Mouse (Mus musculus): ENCODE measurements around the gene Myl6. TPM values are rescaled to one million over a fixed set of nuclear protein-coding genes. Genes with fewer than 3 reads are reported as not detected.
A peak's percentile ranks its signal among the peaks of the same experiment; 100 is the strongest.

Myl6 gene
- polyA plus RNA-seq, 1 experiment from 2014 or later: 884 TPM

DNA sequence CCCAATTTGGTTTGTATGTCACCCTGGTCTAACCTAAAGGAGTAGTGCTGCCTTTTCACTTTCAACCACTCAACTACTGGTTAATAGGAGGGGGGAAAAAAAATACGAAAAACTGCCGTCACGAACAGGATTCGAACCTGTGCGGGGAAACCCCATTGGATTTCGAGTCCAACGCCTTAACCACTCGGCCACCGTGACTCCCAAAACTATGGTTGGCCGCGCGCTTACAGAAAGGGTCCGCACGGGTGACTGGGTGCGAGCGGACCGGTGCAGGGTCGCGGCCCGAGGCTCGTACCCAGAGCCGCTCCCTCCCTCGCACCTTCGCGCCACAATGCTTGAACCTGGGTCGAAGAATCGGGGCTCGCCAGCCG is 35.6 kb downstream of the Myl6 start:
- peak overlapping the region; percentile 98 for H3K27ac ChIP-seq
- peaks cover 7% of the 10 kb centered on the region; the same call in 1 of the 2 replicates for H3K4me1 ChIP-seq (replicated peaks; ENCODE audit: control insufficient read depth, insufficient read depth, low read length)
- H3K36me3 ChIP-seq (replicated peaks; ENCODE audit: control insufficient read depth, insufficient read depth): peaks cover 22% of the 10 kb centered on the region
- H3K9me3 ChIP-seq (ENCODE audit: control insufficient read depth, low read length): no peaks in the 10 kb centered on the region
- peak overlapping the region; percentile 98 for H3K9ac ChIP-seq
- peak overlapping the region; percentile 89 for H3K4me3 ChIP-seq (replicated peaks; ENCODE audit: low read length)
- ATAC-seq (ENCODE audit: low FRiP score) (peak; percentile 70), DNase-seq (ENCODE audit: low spot score) (peak; percentile 94)
- WGBS: under 1% methylated on average over 29 of the region's 29 CpGs
- no peaks in the 10 kb centered on the region for H3K27me3 ChIP-seq (ENCODE audit: control insufficient read depth, insufficient read depth, low read length)
- peak overlapping the region; percentile 76 for H3K4me2 ChIP-seq (replicated peaks)

DNA sequence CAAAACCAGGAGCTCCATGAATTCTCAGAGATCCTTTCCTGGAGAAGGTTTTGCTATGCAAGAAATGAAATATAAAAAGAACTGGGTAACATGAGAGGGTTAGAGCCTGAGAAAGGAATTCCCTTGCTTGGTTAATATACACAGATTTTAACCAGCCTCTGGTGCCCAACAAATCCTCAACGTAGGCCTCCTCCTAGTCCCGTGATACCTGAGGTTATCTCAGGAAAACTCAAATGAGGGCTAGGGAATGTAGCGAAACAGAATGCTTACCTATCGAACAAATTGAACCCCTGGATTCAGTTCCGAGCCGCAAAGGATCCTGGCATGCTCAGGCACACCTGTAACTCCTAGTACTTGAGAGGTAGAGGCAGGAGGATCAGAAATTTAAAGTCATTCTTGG is 36.3 kb downstream of the Myl6 start:
- H3K4me1 ChIP-seq (replicated peaks; ENCODE audit: control insufficient read depth, insufficient read depth, low read length): peaks cover 7% of the 10 kb centered on the region; the same call in 1 of the 2 replicates
- peak overlapping the region; percentile 89 for H3K4me3 ChIP-seq (replicated peaks; ENCODE audit: low read length)
- 85% methylated on average over 6 of the region's 6 CpGs for WGBS
- H3K27me3 ChIP-seq (ENCODE audit: control insufficient read depth, insufficient read depth, low read length): no peaks in the 10 kb centered on the region
- H3K9ac ChIP-seq: no peak overlapping the region
- no peak overlapping the region for H3K27ac ChIP-seq
- DNase-seq (ENCODE audit: low spot score): no peak
- no peak for ATAC-seq (ENCODE audit: low FRiP score)
- H3K9me3 ChIP-seq (ENCODE audit: control insufficient read depth, low read length): no peaks in the 10 kb centered on the region
- peaks cover 15% of the 10 kb centered on the region for H3K36me3 ChIP-seq (replicated peaks; ENCODE audit: control insufficient read depth, insufficient read depth)
- 0 out of 2 replicates have a peak overlapping the region, but pooled peaks have one; percentile 76 for H3K4me2 ChIP-seq (replicated peaks)

DNA sequence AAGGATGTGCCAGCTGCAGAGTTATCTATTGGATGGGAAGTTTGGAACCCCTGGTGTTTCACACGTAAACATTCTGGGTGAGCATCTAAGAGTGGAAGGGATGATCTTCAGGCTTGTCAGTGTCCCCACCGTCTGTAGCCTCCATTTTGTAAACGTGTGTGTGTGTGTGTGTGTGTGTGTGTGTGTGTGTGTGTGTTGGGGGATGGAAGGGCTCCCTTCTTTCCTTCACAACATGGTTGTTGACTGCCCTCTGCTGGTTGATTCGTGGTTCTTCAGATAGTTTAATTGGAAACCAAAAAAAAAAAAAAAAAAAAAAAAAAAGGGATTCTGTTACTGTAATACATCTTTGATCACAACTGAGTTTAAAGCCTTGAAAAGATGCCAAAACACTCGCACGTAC is 38.7 kb downstream of the Myl6 start:
- H3K4me2 ChIP-seq (replicated peaks): no peak overlapping the region; the same call in 1 of the 2 replicates
- H3K4me3 ChIP-seq (replicated peaks; ENCODE audit: low read length): no peak overlapping the region
- H3K4me1 ChIP-seq (replicated peaks; ENCODE audit: control insufficient read depth, insufficient read depth, low read length): no peaks in the 10 kb centered on the region
- DNase-seq (ENCODE audit: low spot score) (peak; percentile 87), ATAC-seq (ENCODE audit: low FRiP score) (no peak)
- no peaks in the 10 kb centered on the region for H3K27me3 ChIP-seq (ENCODE audit: control insufficient read depth, insufficient read depth, low read length)
- H3K9ac ChIP-seq: no peak overlapping the region
- H3K9me3 ChIP-seq (ENCODE audit: control insufficient read depth, low read length): no peaks in the 10 kb centered on the region
- 4% methylated on average over 6 of the region's 6 CpGs for WGBS
- H3K36me3 ChIP-seq (replicated peaks; ENCODE audit: control insufficient read depth, insufficient read depth): no peaks in the 10 kb centered on the region
- H3K27ac ChIP-seq: no peak overlapping the region

DNA sequence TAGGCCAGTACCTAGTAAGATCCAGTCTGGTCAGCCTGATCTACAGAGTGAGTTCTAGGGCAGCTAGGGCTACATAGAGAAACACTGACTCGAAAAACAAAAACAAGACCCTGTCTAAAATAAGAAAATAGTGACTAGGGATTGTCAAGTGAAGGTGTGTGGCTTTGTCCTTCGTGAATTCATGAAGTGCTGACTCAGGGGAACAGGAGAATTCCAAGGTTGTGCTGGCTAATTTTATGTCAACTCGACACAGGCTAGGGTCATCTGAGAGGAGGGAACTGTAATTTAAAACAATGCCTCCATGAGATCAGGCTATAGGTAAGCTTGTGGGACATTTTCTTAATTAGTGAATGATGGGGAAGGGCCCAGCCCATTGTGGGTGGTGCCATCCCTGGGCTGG is 39.5 kb downstream of the Myl6 start:
- no peak for DNase-seq (ENCODE audit: low spot score)
- H3K4me3 ChIP-seq (replicated peaks; ENCODE audit: low read length): no peak overlapping the region
- WGBS: 76% methylated on average over 3 of the region's 3 CpGs
- no peak overlapping the region for H3K9ac ChIP-seq
- ATAC-seq (ENCODE audit: low FRiP score): no peak
- no peaks in the 10 kb centered on the region for H3K36me3 ChIP-seq (replicated peaks; ENCODE audit: control insufficient read depth, insufficient read depth)
- H3K27ac ChIP-seq: no peak overlapping the region
- H3K4me1 ChIP-seq (replicated peaks; ENCODE audit: control insufficient read depth, insufficient read depth, low read length): no peaks in the 10 kb centered on the region
- H3K4me2 ChIP-seq (replicated peaks): no peak overlapping the region
- H3K9me3 ChIP-seq (ENCODE audit: control insufficient read depth, low read length): no peaks in the 10 kb centered on the region
- no peaks in the 10 kb centered on the region for H3K27me3 ChIP-seq (ENCODE audit: control insufficient read depth, insufficient read depth, low read length)

DNA sequence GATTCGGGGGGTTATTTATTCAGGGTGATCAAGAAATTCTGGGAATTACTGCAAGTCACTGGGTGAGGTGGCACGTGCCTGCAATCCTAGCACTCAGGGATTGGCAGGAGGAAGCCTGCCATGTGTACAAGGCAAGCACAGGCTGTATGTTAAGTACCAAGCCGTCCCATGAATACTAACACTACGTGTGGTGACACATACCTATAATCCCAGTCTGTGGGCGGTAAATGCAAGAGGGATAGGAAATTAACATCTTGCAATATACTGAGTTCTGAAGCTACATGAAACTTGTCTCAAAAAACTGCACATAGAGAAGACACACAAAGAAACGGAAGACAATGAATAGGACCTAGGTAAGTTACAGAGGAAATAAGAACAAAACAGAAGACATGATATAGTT is 42.9 kb downstream of the Myl6 start:
- Histone ChIP-seq H3K4me3 (replicated peaks; ENCODE audit: low read length) (no peak overlapping the region), H3K36me3 (replicated peaks; ENCODE audit: control insufficient read depth, insufficient read depth) (no peaks in the 10 kb centered on the region), H3K4me1 (replicated peaks; ENCODE audit: control insufficient read depth, insufficient read depth, low read length) (no peaks in the 10 kb centered on the region), H3K27ac (no peak overlapping the region), H3K9me3 (ENCODE audit: control insufficient read depth, low read length) (no peaks in the 10 kb centered on the region), H3K9ac (no peak overlapping the region), H3K27me3 (ENCODE audit: control insufficient read depth, insufficient read depth, low read length) (no peaks in the 10 kb centered on the region), H3K4me2 (replicated peaks) (no peak overlapping the region)
- ATAC-seq (ENCODE audit: low FRiP score) (no peak), DNase-seq (ENCODE audit: low spot score) (no peak)
- 88% methylated on average over 6 of the region's 6 CpGs for WGBS

DNA sequence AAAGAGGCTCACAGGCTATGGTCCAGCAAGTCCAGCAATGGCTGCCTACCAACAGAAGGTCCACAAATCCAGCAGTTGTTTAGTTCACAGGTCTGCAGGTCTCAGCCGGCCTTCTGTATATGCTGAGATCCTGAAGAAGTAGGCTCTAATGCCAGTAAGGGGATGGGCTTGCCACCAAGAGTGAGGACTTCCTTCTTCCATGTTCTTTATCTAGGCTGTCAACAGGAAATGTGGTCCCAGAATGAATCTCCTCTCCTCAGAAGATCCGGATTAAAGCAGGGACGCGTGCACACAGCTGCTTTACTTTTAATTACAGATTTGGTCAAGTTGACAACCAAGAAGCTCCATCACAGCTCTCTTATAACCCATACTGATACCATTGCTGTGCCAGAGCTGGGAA is 48.5 kb downstream of the Myl6 start:
- Histone ChIP-seq H3K4me2 (replicated peaks) (no peak overlapping the region), H3K9ac (no peak overlapping the region), H3K36me3 (replicated peaks; ENCODE audit: control insufficient read depth, insufficient read depth) (peaks cover 21% of the 10 kb centered on the region), H3K9me3 (ENCODE audit: control insufficient read depth, low read length) (no peaks in the 10 kb centered on the region), H3K4me3 (replicated peaks; ENCODE audit: low read length) (no peak overlapping the region), H3K27ac (no peak overlapping the region), H3K4me1 (replicated peaks; ENCODE audit: control insufficient read depth, insufficient read depth, low read length) (no peaks in the 10 kb centered on the region), H3K27me3 (ENCODE audit: control insufficient read depth, insufficient read depth, low read length) (no peaks in the 10 kb centered on the region)
- 91% methylated on average over 4 of the region's 4 CpGs for WGBS
- DNase-seq (ENCODE audit: low spot score): no peak
- no peak for ATAC-seq (ENCODE audit: low FRiP score)

DNA sequence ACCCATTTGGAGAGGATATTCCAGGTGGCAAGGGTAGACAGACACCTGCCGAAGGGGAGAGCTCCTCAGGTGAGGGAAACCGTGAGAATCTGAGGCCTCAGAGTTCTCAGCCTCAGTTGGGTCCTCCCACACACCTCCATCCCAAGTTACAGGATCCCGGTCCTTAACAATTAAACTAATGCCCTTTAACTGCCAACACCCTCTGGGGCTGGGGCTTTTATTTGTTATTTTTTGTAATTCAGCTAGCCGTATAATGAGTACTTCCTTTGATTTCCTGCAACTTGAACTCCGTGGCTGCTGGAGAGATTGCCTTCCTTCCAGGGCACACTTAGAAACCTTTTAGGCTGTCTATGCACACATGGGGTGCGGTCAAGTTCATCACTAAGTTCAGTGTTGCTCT is 49.6 kb downstream of the Myl6 start:
- Histone ChIP-seq H3K4me2 (replicated peaks) (no peak overlapping the region), H3K27me3 (ENCODE audit: control insufficient read depth, insufficient read depth, low read length) (no peaks in the 10 kb centered on the region), H3K27ac (no peak overlapping the region), H3K4me3 (replicated peaks; ENCODE audit: low read length) (no peak overlapping the region), H3K36me3 (replicated peaks; ENCODE audit: control insufficient read depth, insufficient read depth) (peaks cover 32% of the 10 kb centered on the region), H3K4me1 (replicated peaks; ENCODE audit: control insufficient read depth, insufficient read depth, low read length) (no peaks in the 10 kb centered on the region), H3K9ac (no peak overlapping the region), H3K9me3 (ENCODE audit: control insufficient read depth, low read length) (no peaks in the 10 kb centered on the region)
- no peak for DNase-seq (ENCODE audit: low spot score)
- no peak for ATAC-seq (ENCODE audit: low FRiP score)
- WGBS: 79% methylated on average over 6 of the region's 6 CpGs

DNA sequence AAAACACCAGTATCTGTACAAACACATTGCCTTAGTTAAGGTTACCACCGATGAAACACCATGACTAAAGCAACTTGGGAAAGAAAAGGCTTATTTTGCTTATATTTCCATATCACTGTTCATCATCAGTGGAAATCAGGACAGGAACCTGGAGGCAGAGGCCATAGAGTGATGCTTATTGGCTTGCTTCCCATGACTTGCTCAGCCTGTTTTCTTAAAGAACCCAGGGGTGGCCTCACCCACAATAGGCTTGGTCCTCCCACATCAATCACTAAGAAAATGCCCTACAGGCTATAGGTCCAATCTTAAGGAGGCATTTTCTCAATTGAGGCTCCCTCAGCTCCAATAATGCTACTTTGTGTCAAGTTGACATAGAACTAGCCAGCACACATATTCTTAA is 51.2 kb downstream of the Myl6 start:
- no peak for ATAC-seq (ENCODE audit: low FRiP score)
- H3K9ac ChIP-seq: no peak overlapping the region
- H3K4me1 ChIP-seq (replicated peaks; ENCODE audit: control insufficient read depth, insufficient read depth, low read length): no peaks in the 10 kb centered on the region
- no peak overlapping the region for H3K27ac ChIP-seq
- WGBS: 96% methylated on average over 1 of the region's 1 CpGs
- peaks cover 48% of the 10 kb centered on the region for H3K36me3 ChIP-seq (replicated peaks; ENCODE audit: control insufficient read depth, insufficient read depth)
- no peaks in the 10 kb centered on the region for H3K9me3 ChIP-seq (ENCODE audit: control insufficient read depth, low read length)
- H3K4me3 ChIP-seq (replicated peaks; ENCODE audit: low read length): no peak overlapping the region
- H3K4me2 ChIP-seq (replicated peaks): no peak overlapping the region
- no peak for DNase-seq (ENCODE audit: low spot score)
- H3K27me3 ChIP-seq (ENCODE audit: control insufficient read depth, insufficient read depth, low read length): no peaks in the 10 kb centered on the region

DNA sequence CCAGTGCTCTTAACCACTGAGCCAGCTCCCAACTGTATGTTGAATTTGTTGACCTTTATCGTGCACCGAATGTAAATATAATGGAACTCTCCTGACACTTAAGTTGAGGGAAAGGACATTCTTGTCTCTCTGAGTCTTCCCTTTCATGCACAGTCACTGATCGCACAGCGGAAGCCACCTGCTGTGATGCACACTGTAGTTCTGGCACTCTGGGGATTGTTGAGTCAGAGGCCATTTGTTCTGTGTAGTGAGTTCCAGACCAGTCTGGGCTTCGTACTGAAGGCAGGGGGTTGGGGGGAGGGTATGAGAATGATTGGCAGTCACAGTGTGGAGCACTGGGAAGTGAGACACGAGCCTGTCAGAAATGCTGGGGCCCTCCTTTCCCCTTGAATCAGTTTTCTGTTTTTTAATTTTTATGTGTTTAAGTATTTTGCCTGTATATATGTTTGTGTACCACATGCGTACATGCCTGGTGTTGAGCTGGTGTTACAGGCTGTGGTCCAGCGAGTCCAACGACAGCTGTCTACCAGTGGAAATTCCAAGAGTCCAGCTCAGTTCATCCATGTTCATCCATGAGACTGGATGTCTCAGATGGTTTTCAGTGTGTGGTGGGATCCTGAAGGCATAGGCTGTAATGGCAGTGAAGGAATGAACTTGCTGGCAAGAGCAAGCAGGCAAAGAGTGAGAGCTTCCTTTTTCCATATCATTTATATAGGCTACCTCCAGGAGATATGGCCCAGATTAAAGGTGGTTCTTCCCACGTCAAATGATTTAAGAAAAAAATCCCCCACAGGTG is 52.4 kb downstream of the Myl6 start:
- no peaks in the 10 kb centered on the region for H3K9me3 ChIP-seq (ENCODE audit: control insufficient read depth, low read length)
- no peak overlapping the region for H3K4me2 ChIP-seq (replicated peaks)
- H3K9ac ChIP-seq: no peak overlapping the region
- no peaks in the 10 kb centered on the region for H3K27me3 ChIP-seq (ENCODE audit: control insufficient read depth, insufficient read depth, low read length)
- peaks cover 60% of the 10 kb centered on the region for H3K36me3 ChIP-seq (replicated peaks; ENCODE audit: control insufficient read depth, insufficient read depth)
- no peak overlapping the region for H3K4me3 ChIP-seq (replicated peaks; ENCODE audit: low read length)
- no peak overlapping the region for H3K27ac ChIP-seq
- DNase-seq (ENCODE audit: low spot score): no peak
- H3K4me1 ChIP-seq (replicated peaks; ENCODE audit: control insufficient read depth, insufficient read depth, low read length): no peaks in the 10 kb centered on the region
- ATAC-seq (ENCODE audit: low FRiP score): no peak
- 86% methylated on average over 10 of the region's 10 CpGs for WGBS

Data from hindbrain, embryonic 14.5 days (tissue).